Mouse (Mus musculus) lung, embryonic 16.5 days (tissue): Measurements from ENCODE around the gene Auh. TPM values are rescaled to one million over a fixed set of nuclear protein-coding genes. Genes with fewer than 3 reads are reported as not detected.

Experiments
- ATAC-seq: fragments of 200-750 bp; cut with Nextera tagmentation; 2 replicates; pipeline ENCODE4 v1.8.0; 2017; ENCODE audit warnings: low read depth, mild to moderate bottlenecking, moderate library complexity
- H3K27ac ChIP-seq: fragments of 300-500 bp; sonication (generic); 2 replicates; pipeline ENCODE4 v1.5.1; 2014; ENCODE audit warnings: mild to moderate bottlenecking, control low read depth, low read length
- H3K27me3 ChIP-seq: fragments of 300-500 bp; sonication (generic); 2 replicates; pipeline ENCODE4 v1.6.1; 2014; ENCODE audit warnings: low read depth, low read length, mixed read lengths; ENCODE audit not compliant: control insufficient read depth, insufficient read depth
- H3K36me3 ChIP-seq: fragments of 300-500 bp; sonication (generic); 2 replicates; pipeline ENCODE4 v1.6.1; 2014; ENCODE audit warnings: low read length; ENCODE audit not compliant: control insufficient read depth, insufficient read depth
- H3K4me1 ChIP-seq: fragments of 300-500 bp; sonication (generic); replicated peaks from 2 replicates; pipeline ENCODE4 v1.6.1; 2014; ENCODE audit warnings: low read length, mixed read lengths; ENCODE audit not compliant: control insufficient read depth, insufficient read depth
- H3K4me2 ChIP-seq: fragments of 300-500 bp; sonication (generic); 2 replicates; pipeline ENCODE4 v1.6.1; 2014; ENCODE audit warnings: low read depth, low read length, control low read depth
- H3K4me3 ChIP-seq: fragments of 300-500 bp; sonication (generic); 2 replicates; pipeline ENCODE4 v1.5.1; 2014; ENCODE audit warnings: mild to moderate bottlenecking, low read length, control low read depth
- H3K9ac ChIP-seq: fragments of 300-500 bp; sonication (generic); 2 replicates; pipeline ENCODE4 v1.6.1; 2014; ENCODE audit warnings: low read length, control low read depth
- H3K9me3 ChIP-seq: fragments of 300-500 bp; sonication (generic); 2 replicates; pipeline ENCODE4 v1.6.1; 2016; ENCODE audit warnings: low read length; ENCODE audit not compliant: control insufficient read depth
- WGBS: fragments of 180-500 bp; shearing (Covaris S2); extraction: QIAGEN DNeasy Blood & Tissue Kit; methylation state at CpG from one replicate; pipeline ENCODE4 v1.1.7; 2014; 5-methylcytosine and 5-hydroxymethylcytosine counted together
- polyA plus RNA-seq: library from polyadenylated mRNA; unstranded; fragments of >200 nt; fragmentation: Nextera tagmentation; extraction: Ambion mirVana; gene quantifications from 2 replicates; pipeline ENCODE4 v1.2.1, GENCODE M21; 2015

The Auh gene
- polyA plus RNA-seq, 1 experiment from 2014 or later, result 44.6 TPM

GRCm38 (mm10) chr13:52913926-52914325 is 15.6 kb downstream of the Auh start:
- Histone ChIP-seq H3K36me3 (peaks cover 2% of the 10 kb centered on the region; the same call in 1 of the 2 replicates), H3K27me3 (no peaks in the 10 kb centered on the region), H3K4me3 (no peak overlapping the region), H3K4me1 (0 out of 2 replicates have a peak, but pooled peaks cover 3% of the 10 kb centered on the region), H3K4me2 (no peak overlapping the region), H3K9me3 (no peaks in the 10 kb centered on the region), H3K9ac (no peak overlapping the region), H3K27ac (no peak overlapping the region)
- no peak for ATAC-seq
- 72% methylated on average over 7 of the region's 7 CpGs for WGBS

DNA sequence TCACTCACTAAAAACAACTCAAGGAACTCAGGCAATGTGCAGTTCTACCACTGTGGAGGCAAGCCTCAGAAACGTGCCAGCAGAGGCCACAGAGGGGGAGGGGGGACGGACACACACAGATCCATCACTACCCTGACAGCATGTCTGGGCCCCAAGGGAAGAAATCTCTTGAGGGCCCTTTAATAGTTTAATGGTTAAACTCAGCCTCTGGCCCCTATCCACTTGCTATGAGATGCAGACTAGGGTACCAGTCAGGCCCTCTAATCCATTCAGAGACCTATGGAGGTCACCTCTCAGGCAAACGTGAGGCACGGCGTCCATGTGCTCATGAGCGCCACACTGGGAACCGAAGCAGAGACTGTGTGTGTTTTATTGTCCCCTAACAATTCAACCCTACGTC is 17.0 kb downstream of the Auh start:
- H3K4me3 ChIP-seq, result no peak overlapping the region
- no peak for ATAC-seq
- H3K27ac ChIP-seq, result no peak overlapping the region
- no peaks in the 10 kb centered on the region for H3K27me3 ChIP-seq
- no peaks in the 10 kb centered on the region for H3K9me3 ChIP-seq
- WGBS, result 56% methylated on average over 8 of the region's 8 CpGs
- 0 out of 2 replicates have a peak, but pooled peaks cover 3% of the 10 kb centered on the region for H3K4me1 ChIP-seq
- H3K36me3 ChIP-seq, result no peaks in the 10 kb centered on the region; the same call in 1 of the 2 replicates
- H3K4me2 ChIP-seq, result no peak overlapping the region
- H3K9ac ChIP-seq, result no peak overlapping the region

DNA sequence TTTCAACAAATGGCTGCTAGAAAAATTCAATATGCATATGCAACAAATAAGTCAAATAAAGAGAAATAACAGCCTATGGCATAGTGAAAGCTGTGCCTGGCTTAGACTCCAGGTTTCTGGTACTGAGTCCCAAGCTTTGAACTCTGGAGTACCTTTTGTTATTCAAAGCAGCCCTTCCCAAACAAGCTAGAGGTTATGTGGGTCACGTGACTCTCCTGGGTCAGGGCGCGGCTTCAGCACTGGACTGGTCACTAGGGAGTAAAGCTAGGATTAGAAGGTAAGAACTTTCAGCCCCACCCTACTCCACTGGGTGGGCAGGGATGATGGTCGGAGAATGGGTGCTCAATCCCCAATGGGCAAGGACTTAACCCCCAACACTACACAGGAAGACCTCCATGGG is 18.2 kb downstream of the Auh start:
- no peak overlapping the region for H3K4me3 ChIP-seq
- ATAC-seq, result no peak
- H3K9me3 ChIP-seq, result no peaks in the 10 kb centered on the region
- H3K4me2 ChIP-seq, result no peak overlapping the region
- H3K36me3 ChIP-seq, result no peaks in the 10 kb centered on the region; the same call in none of the 2 replicates
- H3K27me3 ChIP-seq, result no peaks in the 10 kb centered on the region
- 85% methylated on average over 4 of the region's 4 CpGs for WGBS
- 0 out of 2 replicates have a peak, but pooled peaks cover 3% of the 10 kb centered on the region for H3K4me1 ChIP-seq
- no peak overlapping the region for H3K27ac ChIP-seq
- no peak overlapping the region for H3K9ac ChIP-seq

DNA sequence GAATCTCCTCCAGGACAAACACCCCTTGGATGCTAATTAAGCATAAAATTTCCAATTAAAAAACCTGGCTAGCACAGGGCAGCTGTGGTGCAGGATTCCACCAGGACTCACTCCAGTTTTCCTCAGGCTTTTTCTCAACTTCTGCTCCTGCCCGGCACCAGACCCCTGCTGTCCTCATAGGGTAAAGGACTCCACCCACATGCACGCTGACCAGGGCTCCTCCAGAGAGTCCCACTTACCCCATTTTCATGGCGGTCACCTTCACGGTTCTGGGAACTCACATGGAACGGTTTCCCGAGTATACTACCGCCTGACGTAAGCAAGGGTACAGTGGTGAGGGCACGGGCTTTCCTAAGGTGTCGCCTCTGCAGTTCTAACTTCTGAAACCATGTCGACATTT is 23.2 kb downstream of the Auh start:
- Histone ChIP-seq H3K4me3 (no peak overlapping the region), H3K27ac (no peak overlapping the region), H3K36me3 (no peaks in the 10 kb centered on the region; the same call in none of the 2 replicates), H3K27me3 (no peaks in the 10 kb centered on the region), H3K9ac (no peak overlapping the region), H3K9me3 (no peaks in the 10 kb centered on the region), H3K4me2 (no peak overlapping the region), H3K4me1 (peaks cover 17% of the 10 kb centered on the region)
- WGBS, result 85% methylated on average over 11 of the region's 11 CpGs
- ATAC-seq, result no peak

DNA sequence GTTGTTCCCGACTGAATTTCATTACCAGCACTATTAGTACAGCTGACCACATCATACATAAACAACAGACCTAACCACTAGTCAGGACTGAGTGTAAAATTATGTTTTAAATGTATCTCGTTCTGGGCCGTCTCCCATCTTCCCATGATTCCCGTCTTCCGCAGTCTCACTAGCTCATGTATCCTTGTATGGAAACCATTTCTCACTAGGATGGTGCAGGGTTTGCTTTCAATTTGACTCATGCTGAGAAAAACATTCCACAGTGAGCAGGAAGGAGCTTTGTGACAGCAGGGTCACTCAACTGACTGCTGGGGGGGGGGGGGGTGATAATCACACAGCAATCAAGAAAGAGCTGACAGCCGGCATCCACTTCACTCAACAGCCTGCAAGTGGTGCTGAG is 25.3 kb downstream of the Auh start:
- H3K27ac ChIP-seq, result no peak overlapping the region
- peak; percentile 35; the same call in 1 of the 2 replicates for ATAC-seq
- H3K9ac ChIP-seq, result no peak overlapping the region
- H3K4me3 ChIP-seq, result no peak overlapping the region
- WGBS, result 30% methylated on average over 6 of the region's 6 CpGs
- no peaks in the 10 kb centered on the region for H3K27me3 ChIP-seq
- no peaks in the 10 kb centered on the region for H3K9me3 ChIP-seq
- no peak overlapping the region for H3K4me2 ChIP-seq
- H3K36me3 ChIP-seq, result no peaks in the 10 kb centered on the region; the same call in none of the 2 replicates
- peaks cover 17% of the 10 kb centered on the region for H3K4me1 ChIP-seq

GRCm38 (mm10) chr13:52903767-52904166 is 25.7 kb downstream of the Auh start:
- peaks cover 17% of the 10 kb centered on the region for H3K4me1 ChIP-seq
- H3K27me3 ChIP-seq, result no peaks in the 10 kb centered on the region
- no peak overlapping the region for H3K4me2 ChIP-seq
- 26% methylated on average over 10 of the region's 10 CpGs for WGBS
- no peak overlapping the region for H3K4me3 ChIP-seq
- H3K9ac ChIP-seq, result no peak overlapping the region
- no peaks in the 10 kb centered on the region; the same call in none of the 2 replicates for H3K36me3 ChIP-seq
- H3K9me3 ChIP-seq, result no peaks in the 10 kb centered on the region
- H3K27ac ChIP-seq, result no peak overlapping the region
- peak; percentile 52; the same call in 1 of the 2 replicates for ATAC-seq

- no peak overlapping the region for H3K27ac ChIP-seq
- WGBS, result 57% methylated on average over 8 of the region's 8 CpGs
- H3K4me2 ChIP-seq, result no peak overlapping the region
- H3K36me3 ChIP-seq, result peaks cover 2% of the 10 kb centered on the region
- 0 out of 2 replicates have a peak, but pooled peaks have one; percentile 21 for ATAC-seq
- no peak overlapping the region for H3K9ac ChIP-seq
- H3K27me3 ChIP-seq, result no peaks in the 10 kb centered on the region
- H3K4me1 ChIP-seq, result peaks cover 17% of the 10 kb centered on the region
- no peaks in the 10 kb centered on the region for H3K9me3 ChIP-seq
- no peak overlapping the region for H3K4me3 ChIP-seq
Observed at GRCm38 (mm10) chr13:52902517-52902916, 27.0 kb downstream of the Auh start.

- H3K4me2 ChIP-seq, result no peak overlapping the region
- H3K4me3 ChIP-seq, result no peak overlapping the region
- no peak overlapping the region for H3K27ac ChIP-seq
- 87% methylated on average over 5 of the region's 5 CpGs for WGBS
- ATAC-seq, result no peak
- H3K9me3 ChIP-seq, result no peaks in the 10 kb centered on the region
- H3K9ac ChIP-seq, result no peak overlapping the region
- H3K4me1 ChIP-seq, result peaks cover 17% of the 10 kb centered on the region
- H3K27me3 ChIP-seq, result no peaks in the 10 kb centered on the region
- H3K36me3 ChIP-seq, result 0 out of 2 replicates have a peak, but pooled peaks cover 6% of the 10 kb centered on the region
Observed at GRCm38 (mm10) chr13:52899664-52900063, 29.8 kb downstream of the Auh start.

GRCm38 (mm10) chr13:52897806-52898205 is 31.7 kb downstream of the Auh start:
- 0 out of 2 replicates have a peak, but pooled peaks cover 6% of the 10 kb centered on the region for H3K36me3 ChIP-seq
- H3K4me1 ChIP-seq, result peaks cover 8% of the 10 kb centered on the region
- ATAC-seq, result no peak
- H3K9me3 ChIP-seq, result no peaks in the 10 kb centered on the region
- no peak overlapping the region for H3K4me3 ChIP-seq
- H3K27ac ChIP-seq, result no peak overlapping the region
- 66% methylated on average over 6 of the region's 6 CpGs for WGBS
- H3K27me3 ChIP-seq, result no peaks in the 10 kb centered on the region
- no peak overlapping the region for H3K9ac ChIP-seq
- H3K4me2 ChIP-seq, result no peak overlapping the region
